Mouse (Mus musculus) midbrain, embryonic 16.5 days (tissue): ENCODE measurements around the gene Gpsm2. TPM values are rescaled to one million over a fixed set of nuclear protein-coding genes. Genes with fewer than 3 reads are reported as not detected.

Experiments
- ATAC-seq: fragments of 200-750 bp; cut with Nextera tagmentation; 2 replicates; pipeline ENCODE4 v1.8.0; 2017; ENCODE audit warnings: moderate TSS enrichment
- H3K27ac ChIP-seq: fragments of 300-500 bp; sonication (generic); 2 replicates; pipeline ENCODE4 v1.5.1; 2014; ENCODE audit warnings: mild to moderate bottlenecking, low read length, mixed read lengths
- H3K27me3 ChIP-seq: fragments of 300-500 bp; sonication (generic); 2 replicates; pipeline ENCODE4 v1.6.1; 2014; ENCODE audit warnings: low read depth, low read length, mixed read lengths; ENCODE audit not compliant: control insufficient read depth, insufficient read depth
- H3K36me3 ChIP-seq: fragments of 300-500 bp; sonication (generic); 2 replicates; pipeline ENCODE4 v1.6.1; 2014; ENCODE audit warnings: mild to moderate bottlenecking, low read length, moderate library complexity, mixed read lengths; ENCODE audit not compliant: control insufficient read depth, insufficient read depth
- H3K4me1 ChIP-seq: fragments of 300-500 bp; sonication (generic); 2 replicates; pipeline ENCODE4 v1.6.1; 2014; ENCODE audit warnings: mild to moderate bottlenecking, low read length, mixed read lengths; ENCODE audit not compliant: control insufficient read depth, insufficient read depth
- H3K4me2 ChIP-seq: fragments of 300-500 bp; sonication (generic); 2 replicates; pipeline ENCODE4 v1.6.1; 2014; ENCODE audit warnings: mild to moderate bottlenecking, low read length, mixed read lengths
- H3K4me3 ChIP-seq: fragments of 300-500 bp; sonication (generic); 2 replicates; pipeline ENCODE4 v1.5.1; 2014; ENCODE audit warnings: low read depth, mild to moderate bottlenecking, low read length, moderate library complexity, mixed read lengths
- H3K9ac ChIP-seq: fragments of 300-500 bp; sonication (generic); 2 replicates; pipeline ENCODE4 v1.6.1; 2014; ENCODE audit warnings: low read depth, low read length, mixed read lengths
- H3K9me3 ChIP-seq: fragments of 300-500 bp; sonication (generic); replicated peaks from 2 replicates; pipeline ENCODE4 v1.6.1; 2014; ENCODE audit warnings: mild to moderate bottlenecking, low read length, mixed read lengths; ENCODE audit not compliant: control insufficient read depth, poor library complexity, severe bottlenecking
- WGBS: fragments of 180-500 bp; shearing (Covaris S2); extraction: QIAGEN DNeasy Blood & Tissue Kit; methylation state at CpG from one replicate; pipeline ENCODE4 v1.1.7; 2014; 5-methylcytosine and 5-hydroxymethylcytosine counted together
- polyA plus RNA-seq: library from polyadenylated mRNA; unstranded; fragments of >200 nt; fragmentation: Nextera tagmentation; extraction: Ambion mirVana; gene quantifications from 2 replicates; pipeline ENCODE4 v1.2.1, GENCODE M21; 2015

The Gpsm2 gene
- polyA plus RNA-seq, 1 experiment from 2014 or later, result 16.6 TPM

- no peak for ATAC-seq
- Histone ChIP-seq H3K36me3 (no peaks in the 10 kb centered on the region), H3K4me3 (no peak overlapping the region), H3K4me2 (no peak overlapping the region), H3K9me3 (no peaks in the 10 kb centered on the region), H3K27me3 (no peaks in the 10 kb centered on the region), H3K4me1 (0 out of 2 replicates have a peak, but pooled peaks cover 4% of the 10 kb centered on the region), H3K27ac (no peak overlapping the region), H3K9ac (no peak overlapping the region)
- 95% methylated on average over 4 of the region's 4 CpGs for WGBS
Measured at GRCm38 (mm10) chr3:108714837-108715236, 7.3 kb downstream of the Gpsm2 start.

GRCm38 (mm10) chr3:108713065-108713675 lies 8.9 kb downstream of the Gpsm2 start:
- no peak overlapping the region for H3K9ac ChIP-seq
- H3K27me3 ChIP-seq, result no peaks in the 10 kb centered on the region
- no peaks in the 10 kb centered on the region for H3K36me3 ChIP-seq
- ATAC-seq, result no peak
- no peak overlapping the region for H3K27ac ChIP-seq
- no peak overlapping the region for H3K4me2 ChIP-seq
- H3K4me1 ChIP-seq, result 0 out of 2 replicates have a peak, but pooled peaks cover 4% of the 10 kb centered on the region
- no peak overlapping the region for H3K4me3 ChIP-seq
- 36% methylated on average over 3 of the region's 3 CpGs for WGBS
- no peaks in the 10 kb centered on the region for H3K9me3 ChIP-seq

GRCm38 (mm10) chr3:108711296-108711695 lies 10.8 kb downstream of the Gpsm2 start:
- Histone ChIP-seq H3K4me2 (no peak overlapping the region), H3K4me1 (0 out of 2 replicates have a peak, but pooled peaks cover 4% of the 10 kb centered on the region), H3K4me3 (no peak overlapping the region), H3K9ac (no peak overlapping the region), H3K36me3 (no peaks in the 10 kb centered on the region), H3K27me3 (no peaks in the 10 kb centered on the region), H3K27ac (no peak overlapping the region), H3K9me3 (no peaks in the 10 kb centered on the region)
- no peak for ATAC-seq
- WGBS, result 84% methylated on average over 5 of the region's 5 CpGs

GRCm38 (mm10) chr3:108702789-108703188 lies 19.3 kb downstream of the Gpsm2 start:
- Histone ChIP-seq H3K4me3 (no peak overlapping the region), H3K27me3 (no peaks in the 10 kb centered on the region), H3K27ac (no peak overlapping the region), H3K36me3 (no peaks in the 10 kb centered on the region), H3K9ac (no peak overlapping the region), H3K4me1 (no peaks in the 10 kb centered on the region), H3K9me3 (no peaks in the 10 kb centered on the region), H3K4me2 (no peak overlapping the region)
- no peak for ATAC-seq
- 94% methylated on average over 8 of the region's 8 CpGs for WGBS

GRCm38 (mm10) chr3:108701256-108701655 lies 20.9 kb downstream of the Gpsm2 start:
- H3K27me3 ChIP-seq, result no peaks in the 10 kb centered on the region
- H3K4me3 ChIP-seq, result no peak overlapping the region
- H3K9me3 ChIP-seq, result no peaks in the 10 kb centered on the region
- ATAC-seq, result no peak
- H3K27ac ChIP-seq, result no peak overlapping the region
- no peaks in the 10 kb centered on the region for H3K4me1 ChIP-seq
- 80% methylated on average over 1 of the region's 1 CpGs for WGBS
- no peaks in the 10 kb centered on the region for H3K36me3 ChIP-seq
- H3K4me2 ChIP-seq, result no peak overlapping the region
- no peak overlapping the region for H3K9ac ChIP-seq

- WGBS, result 95% methylated on average over 4 of the region's 4 CpGs
- H3K27ac ChIP-seq, result no peak overlapping the region
- H3K4me2 ChIP-seq, result no peak overlapping the region
- no peak overlapping the region for H3K9ac ChIP-seq
- no peaks in the 10 kb centered on the region for H3K27me3 ChIP-seq
- H3K9me3 ChIP-seq, result no peaks in the 10 kb centered on the region
- H3K4me3 ChIP-seq, result no peak overlapping the region
- no peaks in the 10 kb centered on the region for H3K36me3 ChIP-seq
- no peak for ATAC-seq
- H3K4me1 ChIP-seq, result no peaks in the 10 kb centered on the region
Measured at GRCm38 (mm10) chr3:108699786-108700185, 22.3 kb downstream of the Gpsm2 start.

- no peak overlapping the region for H3K4me3 ChIP-seq
- H3K9ac ChIP-seq, result no peak overlapping the region
- H3K27me3 ChIP-seq, result no peaks in the 10 kb centered on the region
- H3K27ac ChIP-seq, result no peak overlapping the region
- ATAC-seq, result no peak
- H3K9me3 ChIP-seq, result no peaks in the 10 kb centered on the region
- H3K4me1 ChIP-seq, result no peaks in the 10 kb centered on the region
- H3K36me3 ChIP-seq, result no peaks in the 10 kb centered on the region
- WGBS, result 96% methylated on average over 8 of the region's 8 CpGs
- no peak overlapping the region for H3K4me2 ChIP-seq
Measured at GRCm38 (mm10) chr3:108698662-108699061, 23.4 kb downstream of the Gpsm2 start.

GRCm38 (mm10) chr3:108694321-108694720 lies 27.8 kb downstream of the Gpsm2 start:
- WGBS, result 92% methylated on average over 9 of the region's 9 CpGs
- Histone ChIP-seq H3K36me3 (no peaks in the 10 kb centered on the region), H3K27me3 (no peaks in the 10 kb centered on the region), H3K4me3 (no peak overlapping the region), H3K4me1 (no peaks in the 10 kb centered on the region), H3K9me3 (no peaks in the 10 kb centered on the region), H3K4me2 (no peak overlapping the region), H3K27ac (no peak overlapping the region), H3K9ac (no peak overlapping the region)
- no peak for ATAC-seq

- Histone ChIP-seq H3K27ac (no peak overlapping the region), H3K4me1 (no peaks in the 10 kb centered on the region), H3K9me3 (no peaks in the 10 kb centered on the region), H3K4me3 (no peak overlapping the region), H3K4me2 (no peak overlapping the region), H3K9ac (no peak overlapping the region), H3K36me3 (no peaks in the 10 kb centered on the region), H3K27me3 (no peaks in the 10 kb centered on the region)
- 70% methylated on average over 4 of the region's 4 CpGs for WGBS
- ATAC-seq, result no peak
Measured at GRCm38 (mm10) chr3:108689979-108690378, 32.1 kb downstream of the Gpsm2 start.
